Mouse (Mus musculus) C2C12 (cell line): ENCODE data around the gene Eef1akmt2.

Experiments used
- CTCF ChIP-seq: IDR thresholded peaks from one replicate; pipeline ENCODE4 v1.5.1; 2011; ENCODE audit not compliant: control insufficient read depth, insufficient read depth, insufficient read length
- MAX ChIP-seq: IDR thresholded peaks from one replicate; pipeline ENCODE4 v1.6.1; 2011; ENCODE audit warnings: mild to moderate bottlenecking, control low read depth
- MYOD1 ChIP-seq: IDR thresholded peaks from one replicate; pipeline ENCODE4 v1.6.1; 2011; ENCODE audit warnings: low read depth; ENCODE audit not compliant: control insufficient read depth, insufficient read length
- MYOG ChIP-seq: IDR thresholded peaks from one replicate; pipeline ENCODE4 v1.6.1; 2011; ENCODE audit not compliant: control insufficient read depth, insufficient read length; ENCODE audit errors: extremely low read depth
- USF1 ChIP-seq: IDR thresholded peaks from one replicate; pipeline ENCODE4 v1.6.1; 2011; ENCODE audit warnings: low read depth, mild to moderate bottlenecking, control low read depth, moderate library complexity

DNA sequence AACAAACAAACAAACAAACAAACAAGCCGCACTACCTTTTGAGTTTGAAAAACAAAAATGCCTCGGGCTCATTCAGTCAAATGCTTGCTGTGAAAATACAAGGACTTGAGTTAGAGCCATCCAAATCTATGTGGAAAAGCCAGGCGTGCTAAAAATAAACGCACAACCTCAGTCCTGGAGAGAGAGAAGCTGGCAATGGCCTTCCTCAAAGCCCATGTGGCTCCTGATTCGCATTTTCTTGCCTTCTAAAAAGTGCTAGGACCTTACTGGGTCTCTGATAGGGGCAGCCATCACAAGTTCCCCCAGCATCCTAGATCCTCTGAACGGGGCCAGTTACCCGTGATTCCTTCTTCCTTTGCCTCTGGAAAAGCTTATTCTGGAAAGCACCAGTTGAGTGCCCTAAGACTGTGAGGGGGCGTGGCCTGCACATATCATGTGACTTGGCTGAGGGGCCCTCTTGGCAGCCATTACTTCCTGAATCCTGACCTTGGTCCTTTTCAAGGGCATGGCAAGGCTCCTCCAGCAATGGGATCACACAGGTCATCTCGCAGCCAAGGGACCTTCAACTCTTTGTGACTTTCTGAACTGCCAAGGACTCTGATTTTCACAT lies 43.8 kb upstream of the Eef1akmt2 start:
- no peak for TF ChIP-seq CTCF
- TF ChIP-seq USF1: no peak
- no peak for TF ChIP-seq MYOG
- TF ChIP-seq MYOD1: no peak
- no peak for TF ChIP-seq MAX
